Mouse (Mus musculus) bone marrow, adult 2 months (tissue): ENCODE results near the gene Prss54.

Source experiments
- CTCF ChIP-seq: fragments of 200-500 bp; IDR thresholded peaks from 2 replicates; pipeline ENCODE4 v1.5.1; 2011; ENCODE audit warnings: low read length, control low read depth; ENCODE audit not compliant: control insufficient read depth, insufficient read depth
- POLR2A ChIP-seq: fragments of 200-500 bp; IDR thresholded peaks from 2 replicates; pipeline ENCODE4 v1.6.1; 2011; ENCODE audit warnings: low read depth, mild to moderate bottlenecking, control low read depth, low read length, borderline replicate concordance; ENCODE audit not compliant: control insufficient read depth

- TF ChIP-seq CTCF, result no peak
- no peak for TF ChIP-seq POLR2A
Observed at GRCm38 (mm10) chr8:95528750-95529310, 47.3 kb downstream of the Prss54 start.
